Mouse (Mus musculus) hindbrain, embryonic 12.5 days (tissue): ENCODE data around the gene Mycl. TPM values are rescaled to one million over a fixed set of nuclear protein-coding genes. Genes with fewer than 3 reads are reported as not detected.
A peak's percentile ranks its signal among the peaks of the same experiment; 100 is the strongest.

ENCODE experiments used
- ATAC-seq: fragments of 200-750 bp; cut with Nextera tagmentation; 2 replicates; pipeline ENCODE4 v1.8.0; 2017; ENCODE audit warnings: moderate TSS enrichment; ENCODE audit not compliant: low FRiP score
- H3K27ac ChIP-seq: fragments of 300-500 bp; sonication (generic); 2 replicates; pipeline ENCODE4 v1.5.1; 2016; ENCODE audit warnings: mild to moderate bottlenecking
- H3K27me3 ChIP-seq: fragments of 300-500 bp; sonication (generic); 2 replicates; pipeline ENCODE4 v1.6.1; 2016; ENCODE audit warnings: mild to moderate bottlenecking
- H3K36me3 ChIP-seq: fragments of 300-500 bp; sonication (generic); 2 replicates; pipeline ENCODE4 v1.6.1; 2016; ENCODE audit warnings: mild to moderate bottlenecking
- H3K4me1 ChIP-seq: fragments of 300-500 bp; sonication (generic); 2 replicates; pipeline ENCODE4 v1.6.1; 2016
- H3K4me2 ChIP-seq: fragments of 300-500 bp; sonication (generic); replicated peaks from 2 replicates; pipeline ENCODE4 v1.6.1; 2016; ENCODE audit warnings: mild to moderate bottlenecking
- H3K4me3 ChIP-seq: fragments of 300-500 bp; sonication (generic); 2 replicates; pipeline ENCODE4 v1.5.1; 2016; ENCODE audit warnings: mild to moderate bottlenecking
- H3K9ac ChIP-seq: fragments of 300-500 bp; sonication (generic); 2 replicates; pipeline ENCODE4 v1.6.1; 2016; ENCODE audit warnings: mild to moderate bottlenecking, moderate library complexity
- H3K9me3 ChIP-seq: fragments of 300-500 bp; sonication (generic); replicated peaks from 2 replicates; pipeline ENCODE4 v1.6.1; 2016; ENCODE audit warnings: mild to moderate bottlenecking
- WGBS: fragments of 180-500 bp; shearing (Covaris S2); methylation state at CpG from one replicate; pipeline ENCODE4 v1.1.7; 2016; 5-methylcytosine and 5-hydroxymethylcytosine counted together
- polyA plus RNA-seq: library from polyadenylated mRNA; unstranded; fragments of >200 nt; fragmentation: Nextera tagmentation; extraction: Ambion mirVana; gene quantifications from 2 replicates; pipeline ENCODE4 v1.2.1, GENCODE M21; 2016

Mycl gene
- polyA plus RNA-seq, 1 experiment from 2014 or later, result 103 TPM

DNA sequence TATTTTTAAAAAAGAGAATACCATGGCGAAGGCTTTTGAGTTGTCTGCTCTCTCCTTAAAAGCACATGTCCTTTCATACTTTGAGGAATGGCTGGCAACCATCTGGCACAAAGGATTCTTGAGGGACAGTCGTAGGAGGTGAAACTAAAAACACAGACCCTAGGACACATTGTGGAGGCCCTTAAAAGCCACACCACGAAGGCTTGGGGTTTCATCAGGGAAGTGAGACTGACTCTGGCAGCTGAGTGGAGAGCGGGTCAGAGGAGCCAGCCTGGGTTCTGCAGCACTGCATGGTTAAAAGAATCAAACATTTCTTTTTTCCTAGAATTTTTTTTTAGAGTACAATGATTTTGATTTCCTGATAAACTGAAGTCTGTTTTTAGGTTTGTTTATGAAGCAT, 31.1 kb downstream of the Mycl start:
- Histone ChIP-seq H3K9me3 (no peaks in the 10 kb centered on the region), H3K36me3 (peaks cover 47% of the 10 kb centered on the region), H3K4me1 (peaks cover 17% of the 10 kb centered on the region), H3K9ac (no peak overlapping the region), H3K4me3 (no peak overlapping the region), H3K27ac (no peak overlapping the region), H3K27me3 (no peaks in the 10 kb centered on the region), H3K4me2 (no peak overlapping the region)
- no peak for ATAC-seq
- 81% methylated on average over 4 of the region's 4 CpGs for WGBS

DNA sequence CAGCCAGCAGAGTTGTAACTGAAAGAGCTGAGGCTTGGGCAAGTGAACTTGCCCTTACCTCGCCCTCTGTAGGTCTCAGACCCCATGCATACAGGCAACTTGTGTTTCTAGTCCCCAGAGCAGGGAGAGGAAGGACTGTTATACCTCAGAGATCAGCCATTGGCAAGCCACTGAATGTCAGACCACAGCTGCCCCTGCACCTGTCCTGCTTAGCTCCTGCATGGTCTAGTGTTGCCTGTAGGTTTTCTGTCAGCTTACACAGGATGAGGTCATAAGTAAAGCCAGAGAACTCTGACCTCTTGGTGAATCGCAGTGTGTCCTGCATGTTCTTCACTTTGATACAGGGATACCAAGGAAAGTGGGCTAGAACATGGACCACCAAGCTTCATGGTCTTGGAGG, 39.4 kb downstream of the Mycl start:
- 95% methylated on average over 2 of the region's 2 CpGs for WGBS
- H3K9me3 ChIP-seq, result no peaks in the 10 kb centered on the region
- peaks cover 6% of the 10 kb centered on the region for H3K4me1 ChIP-seq
- H3K9ac ChIP-seq, result no peak overlapping the region
- H3K27ac ChIP-seq, result 0 out of 2 replicates have a peak overlapping the region, but pooled peaks have one; percentile 0
- H3K4me3 ChIP-seq, result no peak overlapping the region
- ATAC-seq, result no peak
- H3K36me3 ChIP-seq, result peaks cover 42% of the 10 kb centered on the region
- no peak overlapping the region for H3K4me2 ChIP-seq
- H3K27me3 ChIP-seq, result no peaks in the 10 kb centered on the region

DNA sequence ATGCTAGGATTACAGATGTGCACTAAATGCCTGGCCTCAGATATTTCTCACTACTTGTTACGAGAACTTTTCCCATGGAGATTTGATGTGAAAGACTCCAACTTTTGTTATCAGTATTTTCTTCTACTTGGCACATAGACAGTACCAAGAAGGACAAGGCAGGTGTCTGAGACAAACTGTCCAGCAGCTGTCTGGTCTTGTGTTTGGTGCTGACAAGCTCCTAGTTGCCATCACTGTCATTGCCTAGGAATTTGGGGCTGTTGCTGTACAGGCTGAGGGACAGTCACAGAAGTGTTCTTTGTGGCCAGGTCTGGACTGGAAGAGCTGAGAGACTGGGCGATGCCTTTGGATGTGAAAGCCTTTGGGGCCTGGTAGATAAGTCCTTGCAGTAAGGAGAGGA, 40.2 kb downstream of the Mycl start:
- no peaks in the 10 kb centered on the region for H3K27me3 ChIP-seq
- H3K36me3 ChIP-seq, result peaks cover 45% of the 10 kb centered on the region
- H3K4me2 ChIP-seq, result no peak overlapping the region
- ATAC-seq, result no peak
- no peak overlapping the region for H3K4me3 ChIP-seq
- peaks cover 6% of the 10 kb centered on the region for H3K4me1 ChIP-seq
- H3K27ac ChIP-seq, result 0 out of 2 replicates have a peak overlapping the region, but pooled peaks have one; percentile 12
- 92% methylated on average over 2 of the region's 2 CpGs for WGBS
- no peaks in the 10 kb centered on the region for H3K9me3 ChIP-seq
- H3K9ac ChIP-seq, result no peak overlapping the region

DNA sequence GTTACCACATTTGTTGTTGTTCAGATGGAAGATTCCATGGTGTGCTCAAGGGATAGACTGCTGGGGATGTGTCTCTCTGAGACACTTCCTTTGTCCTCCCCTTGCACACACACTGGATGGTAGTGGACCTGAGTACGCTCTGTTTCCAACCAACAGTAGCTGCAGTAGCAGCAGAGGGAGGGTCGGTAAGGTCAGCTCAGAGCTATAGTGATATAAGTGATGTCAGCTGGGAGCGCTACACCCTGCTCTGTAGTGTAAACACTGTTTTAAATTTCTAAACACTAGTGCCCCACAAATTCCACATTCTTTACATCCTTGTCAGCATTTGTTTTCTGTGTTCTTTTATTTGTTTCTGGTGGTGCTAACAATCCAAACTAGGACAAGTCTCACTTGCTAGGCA, 41.3 kb downstream of the Mycl start:
- H3K4me3 ChIP-seq, result no peak overlapping the region
- H3K36me3 ChIP-seq, result peaks cover 37% of the 10 kb centered on the region
- no peaks in the 10 kb centered on the region for H3K9me3 ChIP-seq
- no peaks in the 10 kb centered on the region for H3K27me3 ChIP-seq
- no peak overlapping the region for H3K27ac ChIP-seq
- no peak overlapping the region for H3K9ac ChIP-seq
- ATAC-seq, result no peak
- H3K4me1 ChIP-seq, result peaks cover 6% of the 10 kb centered on the region
- no peak overlapping the region for H3K4me2 ChIP-seq
- WGBS, result 65% methylated on average over 3 of the region's 3 CpGs

DNA sequence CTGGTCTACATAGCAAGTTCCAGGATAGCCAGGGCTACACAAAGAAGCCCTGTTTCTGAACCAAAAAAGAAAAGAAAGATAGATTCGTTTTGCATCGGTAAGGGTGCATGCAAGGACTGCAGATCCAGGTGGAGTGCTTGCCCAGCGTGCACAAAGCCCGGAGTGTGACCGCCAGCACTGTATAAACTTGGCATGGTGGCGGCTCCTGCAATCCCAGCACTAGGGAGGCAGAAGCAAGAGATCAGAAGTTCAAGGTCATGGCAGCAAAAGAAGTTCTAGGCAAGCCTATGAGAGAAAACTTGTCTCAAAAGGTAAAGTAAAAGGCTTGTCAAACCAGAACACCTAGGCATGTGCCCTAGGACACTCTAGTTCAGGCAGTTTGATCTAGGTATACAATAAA, 45.7 kb downstream of the Mycl start:
- WGBS, result 91% methylated on average over 6 of the region's 6 CpGs

DNA sequence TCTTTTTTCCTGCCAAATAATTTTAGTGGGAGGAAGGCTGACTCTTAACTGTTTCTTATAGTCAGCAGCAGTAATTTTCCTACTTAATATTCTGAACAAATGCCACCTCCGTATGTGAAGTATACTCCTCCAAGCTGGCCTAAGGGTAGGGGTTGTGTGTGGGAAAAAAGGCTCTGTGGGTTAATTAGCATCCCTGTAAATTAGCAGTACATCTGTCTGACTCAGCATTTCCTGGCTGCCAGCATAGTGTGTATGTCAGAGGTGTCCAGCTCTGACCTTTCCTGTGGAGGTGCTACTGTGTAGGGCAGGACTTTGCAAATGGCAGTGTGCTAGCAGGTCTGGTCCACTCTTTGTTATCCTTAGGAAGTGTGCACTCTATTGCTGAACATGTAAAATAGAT, 48.4 kb downstream of the Mycl start:
- Histone ChIP-seq H3K4me2 (no peak overlapping the region), H3K4me3 (no peak overlapping the region), H3K9ac (no peak overlapping the region), H3K27ac (no peak overlapping the region), H3K27me3 (no peaks in the 10 kb centered on the region), H3K4me1 (no peaks in the 10 kb centered on the region), H3K36me3 (peaks cover 49% of the 10 kb centered on the region), H3K9me3 (no peaks in the 10 kb centered on the region)
- WGBS, result 64% methylated on average over 1 of the region's 1 CpGs
- ATAC-seq, result no peak

More for the DNA sequence above, 45.7 kb downstream of the Mycl start:
- H3K27me3 ChIP-seq, result no peaks in the 10 kb centered on the region
- peaks cover 6% of the 10 kb centered on the region for H3K4me1 ChIP-seq
- H3K9ac ChIP-seq, result no peak overlapping the region
- no peak overlapping the region for H3K4me3 ChIP-seq
- H3K27ac ChIP-seq, result no peak overlapping the region
- no peak overlapping the region for H3K4me2 ChIP-seq
- peaks cover 40% of the 10 kb centered on the region for H3K36me3 ChIP-seq
- no peaks in the 10 kb centered on the region for H3K9me3 ChIP-seq
- no peak for ATAC-seq

DNA sequence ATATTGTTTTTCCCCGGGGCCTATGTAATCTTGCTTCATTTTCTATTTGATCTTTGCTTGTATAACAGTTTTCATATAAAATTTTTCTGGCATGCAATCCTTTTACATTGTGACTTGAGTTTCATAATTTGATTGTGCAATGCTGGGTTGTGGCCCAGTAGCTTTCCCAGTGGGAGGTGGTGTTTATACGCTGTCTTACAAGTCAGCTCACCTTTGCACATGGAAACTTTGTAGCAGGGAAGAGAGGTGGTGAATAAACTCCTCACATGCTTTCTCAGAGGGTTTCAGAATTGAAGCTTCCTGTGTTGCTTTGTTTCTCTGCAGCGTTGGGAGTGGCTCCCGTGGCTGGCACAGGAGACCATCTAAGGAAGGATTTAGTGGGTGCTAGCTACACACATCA, 49.4 kb downstream of the Mycl start:
- no peak for ATAC-seq

DNA sequence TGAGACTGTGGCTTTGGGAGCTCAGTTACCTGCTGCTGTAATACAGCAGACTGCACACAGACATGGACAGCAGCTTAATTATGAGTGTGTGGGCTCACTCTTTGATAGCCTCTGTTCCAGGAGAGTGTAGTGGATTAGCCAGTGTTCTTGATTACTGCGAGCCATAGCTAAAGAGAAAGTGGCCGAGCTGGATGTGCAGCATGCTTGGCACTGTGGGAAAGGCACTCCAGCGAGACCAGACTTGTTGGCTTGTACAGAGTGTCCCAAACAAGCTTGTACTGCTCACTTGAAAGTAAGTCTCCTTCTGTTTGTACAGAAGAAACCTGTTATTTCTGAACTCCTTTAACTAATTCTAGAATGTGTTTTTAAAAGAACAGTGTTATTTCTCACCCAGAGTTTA, 50.8 kb downstream of the Mycl start:
- H3K4me2 ChIP-seq, result no peak overlapping the region
- no peak overlapping the region for H3K4me3 ChIP-seq
- H3K27ac ChIP-seq, result no peak overlapping the region
- H3K9ac ChIP-seq, result no peak overlapping the region
- H3K36me3 ChIP-seq, result peaks cover 42% of the 10 kb centered on the region
- 84% methylated on average over 3 of the region's 3 CpGs for WGBS
- H3K9me3 ChIP-seq, result no peaks in the 10 kb centered on the region
- no peak for ATAC-seq
- no peaks in the 10 kb centered on the region for H3K27me3 ChIP-seq
- H3K4me1 ChIP-seq, result peaks cover 21% of the 10 kb centered on the region

More for the DNA sequence above, 49.4 kb downstream of the Mycl start:
- WGBS, result 91% methylated on average over 4 of the region's 4 CpGs
- no peaks in the 10 kb centered on the region for H3K9me3 ChIP-seq
- H3K4me3 ChIP-seq, result no peak overlapping the region
- H3K4me2 ChIP-seq, result no peak overlapping the region
- no peaks in the 10 kb centered on the region for H3K27me3 ChIP-seq
- no peak overlapping the region for H3K27ac ChIP-seq
- H3K36me3 ChIP-seq, result peaks cover 49% of the 10 kb centered on the region
- H3K4me1 ChIP-seq, result peaks cover 6% of the 10 kb centered on the region
- H3K9ac ChIP-seq, result no peak overlapping the region

DNA sequence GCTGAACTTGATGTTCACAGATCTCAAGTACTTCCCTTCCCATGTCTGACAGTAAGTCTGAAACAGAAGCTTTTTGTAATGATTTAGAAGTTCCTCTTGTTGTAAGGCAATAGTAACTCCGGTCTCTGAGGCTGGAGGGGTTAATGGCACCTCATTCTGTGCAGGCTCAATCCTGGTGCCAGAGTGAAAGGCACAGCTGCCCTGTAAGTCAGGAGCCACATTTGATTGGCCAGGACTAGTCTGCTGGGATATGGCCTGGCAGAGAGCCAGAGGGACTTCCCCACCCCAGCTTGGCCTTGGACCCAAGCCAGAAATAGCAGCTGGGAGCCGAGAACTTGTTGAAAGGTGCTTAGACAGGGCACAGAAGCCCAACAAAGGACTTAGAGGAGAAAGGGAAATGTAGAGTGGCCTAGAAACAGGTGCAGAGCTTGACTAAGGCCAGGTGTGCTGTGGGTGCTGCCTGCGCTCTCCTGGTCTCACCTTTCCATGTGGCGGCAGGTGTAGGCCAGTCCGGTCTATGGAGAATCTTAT, 55.3 kb downstream of the Mycl start:
- WGBS, result 54% methylated on average over 5 of the region's 5 CpGs
- H3K9ac ChIP-seq, result no peak overlapping the region
- no peaks in the 10 kb centered on the region for H3K27me3 ChIP-seq
- H3K4me2 ChIP-seq, result no peak overlapping the region
- H3K36me3 ChIP-seq, result peaks cover 59% of the 10 kb centered on the region
- H3K4me1 ChIP-seq, result peaks cover 35% of the 10 kb centered on the region
- ATAC-seq, result peak; percentile 91
- H3K27ac ChIP-seq, result peak overlapping the region; percentile 74
- H3K9me3 ChIP-seq, result no peaks in the 10 kb centered on the region
- H3K4me3 ChIP-seq, result no peak overlapping the region

Other genes with a start within 250 kb of the Mycl start
- 73.1 and 73.5 TPM in 2 replicates for gene Ppt1, start 159.4 kb upstream of the Mycl start, polyA plus RNA-seq
- 55.6 and 70.6 TPM in 2 replicates for gene Cap1, start 109.6 kb upstream of the Mycl start, polyA plus RNA-seq
- gene Mfsd2a, start 34.5 kb upstream of the Mycl start, polyA plus RNA-seq, result 28.5 and 28.7 TPM in 2 replicates
- gene Trit1, start 20.9 kb downstream of the Mycl start, polyA plus RNA-seq, result 23.3 and 26.7 TPM in 2 replicates
- gene Bmp8b, start 109.5 kb downstream of the Mycl start, polyA plus RNA-seq, result 0.33 and 0.44 TPM in 2 replicates
- gene Oxct2b, start 120.6 kb downstream of the Mycl start, polyA plus RNA-seq, result 0.48 TPM in 1 of 2 replicates, not detected in the other
- 80.3 and 83.2 TPM in 2 replicates for gene Ppie, start 144.3 kb downstream of the Mycl start, polyA plus RNA-seq
- gene Hpcal4, start 187.6 kb downstream of the Mycl start, polyA plus RNA-seq, result 2.7 and 3.7 TPM in 2 replicates
- gene Nt5c1a, start 205.9 kb downstream of the Mycl start, polyA plus RNA-seq, result not detected in 2 replicates
- gene Heyl, start 237.9 kb downstream of the Mycl start, polyA plus RNA-seq, result 8.6 and 10.1 TPM in 2 replicates